Mouse (Mus musculus) right cerebral cortex, adult 2 months (tissue): Measurements from ENCODE around the gene Pllp.

Experiments used
- DNase-seq, 2 experiments: peaks; one replicate each; pipeline ENCODE4 v3.0.0; 2021 to 2022; ENCODE audit warnings: low spot score in 2 of 2

The Pllp gene

DNA sequence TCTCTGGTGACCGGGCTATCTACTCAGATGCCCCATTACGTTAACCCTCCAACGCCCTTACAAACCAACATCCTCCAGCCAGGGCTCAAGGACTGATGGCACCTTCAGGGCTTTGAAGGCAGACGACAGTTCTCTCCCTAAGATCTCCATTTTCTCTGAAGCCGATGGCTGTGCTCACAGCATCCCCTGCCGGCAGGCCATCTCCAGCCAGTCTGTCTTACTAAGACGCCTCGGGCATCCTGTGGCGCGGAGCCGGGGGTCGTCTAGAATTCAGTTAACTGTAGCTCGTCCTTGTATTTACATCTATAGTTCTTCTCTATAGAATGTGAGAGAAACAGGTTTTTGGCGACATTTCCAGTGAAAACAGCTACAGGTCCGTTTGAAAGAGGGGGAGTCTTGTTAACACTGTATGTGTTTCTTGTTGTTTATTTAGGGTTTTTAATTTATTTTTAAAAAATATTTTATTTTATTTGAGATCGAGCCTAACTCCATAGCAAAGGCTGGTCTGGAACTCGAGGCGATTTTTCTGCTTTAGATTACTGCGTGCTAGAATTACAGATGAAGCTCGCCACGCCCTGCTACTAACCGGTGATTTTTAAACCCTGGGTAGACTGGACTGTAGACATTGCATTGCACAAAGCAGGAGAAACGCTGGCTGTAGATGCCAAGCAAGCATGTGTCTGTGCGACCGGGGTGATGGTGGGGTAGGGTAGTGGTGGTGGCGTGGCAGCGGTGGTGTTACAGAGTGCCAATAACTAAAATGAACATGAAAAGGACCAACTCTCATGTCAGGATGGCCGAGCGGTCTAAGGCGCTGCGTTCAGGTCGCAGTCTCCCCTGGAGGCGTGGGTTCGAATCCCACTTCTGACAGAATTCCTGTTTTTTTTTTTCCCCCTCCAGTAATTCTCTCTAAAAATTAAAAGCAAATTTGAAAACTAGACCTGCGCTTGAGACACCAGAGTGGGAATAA is 7.1 kb upstream of the Pllp start:
- DNase-seq: peak; percentile 82 to 92

DNA sequence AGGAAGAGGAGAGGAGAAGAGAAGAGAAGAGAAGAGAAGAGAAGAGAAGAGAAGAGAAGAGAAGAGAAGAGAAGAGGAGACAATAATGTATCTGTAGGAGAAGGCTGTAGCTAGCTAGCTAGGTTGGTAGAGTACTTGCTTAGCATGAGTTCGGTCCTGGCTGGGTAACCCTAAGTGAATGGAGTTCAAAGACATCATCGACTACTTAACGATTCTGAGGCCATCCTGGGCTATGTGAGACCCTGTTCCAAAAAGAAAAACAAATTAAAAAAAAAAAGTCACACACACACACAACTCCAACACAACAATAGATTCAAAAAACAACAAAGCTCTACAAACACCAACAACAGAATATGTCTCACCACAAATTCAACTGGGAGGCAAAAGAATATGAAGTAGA is 6.1 kb upstream of the Pllp start:
- no peak for DNase-seq

DNA sequence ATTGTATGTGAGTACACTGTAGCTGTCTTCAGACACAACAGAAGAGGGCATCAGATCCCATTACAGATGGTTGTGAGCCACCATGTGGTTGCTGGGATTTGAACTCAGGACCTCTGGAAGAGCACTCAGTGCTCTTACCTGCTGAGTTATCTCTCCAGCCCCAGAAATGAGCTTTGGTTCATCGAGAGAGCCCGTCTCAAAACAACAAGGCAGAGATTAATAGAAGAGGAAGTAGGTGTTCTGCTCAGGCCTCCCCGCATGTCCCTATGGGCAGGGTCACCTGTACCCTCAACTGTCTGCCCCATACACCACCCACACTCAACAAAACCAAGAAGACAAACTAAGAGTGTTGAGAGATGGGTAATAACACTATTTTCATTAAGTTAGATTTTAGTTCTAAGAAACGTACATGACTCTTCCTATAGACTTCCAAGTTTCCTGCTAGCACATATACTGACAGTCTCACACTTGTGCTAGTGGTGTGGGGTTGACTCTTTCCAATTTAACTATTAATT is 4.4 kb upstream of the Pllp start:
- DNase-seq: no peak

DNA sequence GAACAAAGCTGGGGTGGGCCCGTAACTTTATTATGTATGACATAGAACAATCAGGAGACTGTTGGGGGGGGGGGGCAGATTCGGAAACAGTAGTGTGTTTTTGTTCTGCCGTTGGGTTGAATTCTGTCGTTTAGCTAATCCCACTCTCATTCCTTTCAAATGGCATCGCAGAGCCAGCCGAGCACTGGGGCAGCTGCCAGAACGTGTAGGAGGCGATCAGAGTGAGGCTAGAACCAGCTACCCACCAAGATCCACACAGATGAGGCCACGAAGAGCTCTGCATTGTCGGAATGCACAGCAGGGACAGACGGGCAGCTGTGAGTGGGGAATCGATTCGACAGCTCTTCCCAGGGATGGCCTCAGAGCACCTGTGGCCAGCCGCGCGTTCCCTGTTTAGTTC is 3.3 kb upstream of the Pllp start:
- no peak for DNase-seq

DNA sequence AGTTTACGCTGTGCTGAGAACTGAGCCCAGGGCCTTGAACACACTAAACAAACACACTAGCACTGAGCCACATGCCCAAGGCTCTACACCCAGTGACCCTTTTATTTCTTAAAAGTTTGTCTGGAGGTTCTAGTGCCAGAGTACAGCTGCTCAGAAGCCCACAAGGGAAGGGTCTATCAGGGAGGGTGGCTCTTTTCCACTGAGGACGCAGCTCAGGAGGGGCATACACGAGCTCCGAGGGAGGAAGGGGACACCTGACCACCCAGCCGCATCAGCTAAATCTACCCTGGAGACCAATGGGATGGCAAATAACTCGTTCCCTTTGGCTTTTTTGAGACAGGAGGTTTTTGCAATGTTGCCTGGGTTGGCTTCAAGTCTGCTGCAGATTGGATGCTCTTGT is 1.9 kb upstream of the Pllp start:
- DNase-seq: no peak

DNA sequence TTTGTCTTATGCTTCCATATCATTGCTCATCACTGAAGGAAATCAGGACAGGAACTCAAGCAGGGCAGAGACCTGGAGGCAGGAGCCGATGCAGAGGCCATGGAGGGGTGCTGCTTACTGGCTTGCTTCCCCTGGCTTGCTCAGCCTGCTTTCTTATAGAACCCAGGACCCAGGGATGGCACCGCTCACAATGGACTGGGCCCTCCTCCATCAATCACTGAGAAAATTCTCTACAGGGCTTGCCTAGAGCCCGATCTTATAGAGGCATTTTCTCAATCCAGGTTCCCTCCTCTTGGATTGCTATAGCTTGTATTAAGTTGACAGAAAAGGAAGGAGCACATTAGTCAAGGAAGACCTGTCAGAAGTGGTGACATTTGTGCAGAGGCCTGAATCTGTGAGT is 488 bp upstream of the Pllp start:
- DNase-seq: no peak

DNA sequence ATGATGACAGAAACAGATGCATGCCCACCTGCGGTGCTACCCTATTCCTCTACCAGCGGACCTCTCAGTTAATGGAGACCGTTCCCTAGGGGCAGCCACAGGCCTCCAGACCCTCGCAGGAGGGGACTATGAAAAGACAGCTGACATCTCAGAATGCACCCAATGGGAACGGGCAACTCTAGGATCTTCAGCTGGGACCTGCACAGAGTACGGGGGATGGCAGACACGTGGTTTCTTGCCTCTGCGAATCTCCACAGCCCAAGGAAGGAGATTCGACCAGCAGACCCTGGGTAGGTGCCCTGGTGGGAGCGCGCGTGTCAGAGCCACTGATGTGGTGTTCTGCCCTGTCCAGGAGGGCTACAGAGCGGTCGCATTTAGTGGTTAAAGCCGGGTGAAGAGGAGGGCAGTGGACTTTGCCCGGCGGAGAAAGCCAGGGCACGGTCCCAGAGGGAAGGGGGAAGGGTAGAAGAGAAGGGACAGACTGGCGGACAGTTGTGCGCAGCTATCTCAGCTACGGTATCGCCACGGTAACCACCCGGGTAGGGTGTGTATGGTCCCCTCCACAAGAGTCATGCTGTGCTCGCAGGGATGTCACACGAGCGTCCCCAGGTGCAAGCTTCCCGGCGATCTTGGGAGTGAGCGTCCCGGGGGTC is 611 bp downstream of the Pllp start:
- no peak for DNase-seq

DNA sequence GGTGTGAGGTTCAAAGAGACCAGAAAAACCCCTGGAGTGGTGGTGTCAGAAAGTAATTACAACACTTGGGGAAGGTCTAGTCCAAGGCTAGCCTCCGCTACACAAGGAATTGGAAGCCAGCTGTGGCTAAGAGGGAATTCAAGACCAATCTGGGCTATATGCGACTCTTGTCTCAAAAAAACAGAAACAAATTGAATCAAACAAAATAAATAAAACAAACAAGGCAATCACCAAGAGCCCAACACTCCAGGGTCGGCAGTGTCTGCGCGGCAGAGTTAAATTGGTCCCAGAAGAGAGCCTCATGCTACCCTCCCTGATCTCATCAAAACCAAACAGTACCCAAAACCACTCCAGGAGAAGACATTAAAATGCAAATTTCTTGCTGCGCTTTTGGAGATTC is 1.4 kb downstream of the Pllp start:
- DNase-seq: no peak

DNA sequence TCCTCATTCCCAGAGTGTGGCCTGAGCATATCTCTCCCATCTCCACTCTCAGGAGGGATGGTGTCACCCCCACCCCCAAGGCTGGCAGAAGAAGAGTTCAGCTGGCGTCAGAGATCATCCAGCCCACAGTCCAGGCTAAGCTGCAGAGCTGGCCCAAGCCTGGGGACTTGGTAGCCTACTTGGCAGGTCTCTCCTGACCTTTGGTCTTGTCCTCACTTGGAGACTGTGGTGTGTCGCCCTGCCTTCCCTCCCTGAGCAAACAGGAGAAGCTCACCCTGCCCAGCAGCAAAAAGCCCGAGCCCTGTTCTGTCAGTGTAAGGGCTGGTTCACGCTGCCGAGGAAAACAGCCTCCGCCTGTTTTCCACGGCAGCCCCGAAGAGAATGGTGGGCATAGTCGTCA is 10.1 kb downstream of the Pllp start:
- DNase-seq: no peak

DNA sequence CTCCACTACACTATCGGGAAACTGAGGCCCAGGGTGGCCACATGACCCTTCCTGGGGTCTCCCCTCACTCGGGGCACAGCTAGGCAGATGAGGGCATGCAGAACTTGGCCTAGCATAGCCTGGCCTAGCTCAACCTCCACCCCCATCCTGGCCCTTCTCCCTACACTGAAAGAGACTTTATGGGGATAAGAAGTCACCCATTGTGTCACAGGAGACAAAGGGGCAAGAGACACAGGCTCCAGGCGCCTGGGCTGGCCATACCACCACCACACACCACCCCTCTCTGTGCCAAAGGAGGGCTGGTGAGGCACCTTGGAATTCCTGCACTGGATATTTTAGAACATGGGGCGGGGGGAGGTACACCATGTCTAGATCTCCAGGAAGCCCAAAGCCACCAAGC is 11.8 kb downstream of the Pllp start:
- DNase-seq: no peak

DNA sequence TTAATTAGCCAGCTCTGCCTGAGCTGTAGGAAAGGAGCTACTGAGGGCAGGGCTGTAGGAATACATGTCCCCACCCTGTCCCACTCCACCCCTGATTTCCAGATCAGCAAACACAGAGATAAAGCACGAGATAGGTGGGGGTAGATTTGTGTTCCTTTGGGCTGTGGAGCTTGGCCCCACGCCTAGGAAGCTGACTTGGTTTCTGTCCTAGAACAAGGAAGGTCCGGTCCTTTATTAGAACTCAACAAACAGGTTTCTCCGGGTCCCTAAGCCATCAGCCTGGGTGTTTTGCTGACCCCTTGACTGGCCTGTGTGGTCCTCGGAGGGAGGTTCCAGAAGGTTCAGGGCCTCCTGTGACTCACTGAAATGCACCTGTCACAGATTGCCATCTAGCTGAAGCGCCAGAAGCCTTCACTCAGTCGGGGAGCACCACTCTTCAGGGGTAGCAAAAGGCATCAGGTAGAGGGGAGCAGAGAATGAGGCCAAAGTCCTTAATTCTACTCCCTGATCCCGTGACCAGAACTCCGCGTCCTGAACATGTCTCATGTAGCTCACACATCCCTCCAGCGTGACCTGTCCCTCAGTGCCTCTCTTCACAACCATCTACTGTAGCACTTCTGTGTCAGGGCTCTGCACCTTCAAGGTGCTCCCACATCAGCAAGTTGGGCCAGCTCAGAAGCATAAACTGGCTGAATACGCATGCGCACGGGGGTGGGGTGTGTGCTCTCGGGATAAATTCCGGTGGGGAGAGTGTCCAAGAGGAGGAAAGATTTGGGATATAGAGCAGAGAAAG is 13.2 kb downstream of the Pllp start:
- no peak for DNase-seq

DNA sequence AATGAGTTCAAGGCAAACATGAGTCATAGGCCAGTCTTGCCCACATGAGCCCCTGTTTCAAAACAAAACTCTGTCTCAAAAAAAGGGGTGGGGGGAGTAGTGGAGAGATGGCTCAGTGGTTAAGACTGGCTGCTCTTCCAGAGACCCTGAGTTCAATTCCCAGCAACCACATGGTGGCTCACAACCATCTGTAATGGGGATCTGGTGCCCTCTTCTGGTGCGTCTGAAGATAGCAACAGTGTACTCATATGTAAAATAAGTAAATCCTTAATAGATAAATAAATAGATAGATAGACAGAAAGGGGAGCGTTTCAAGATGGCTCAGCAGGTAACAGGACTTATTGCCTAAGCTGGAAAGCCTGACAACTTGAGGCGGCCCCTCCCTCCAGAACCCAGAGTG is 15.7 kb downstream of the Pllp start:
- no peak for DNase-seq

DNA sequence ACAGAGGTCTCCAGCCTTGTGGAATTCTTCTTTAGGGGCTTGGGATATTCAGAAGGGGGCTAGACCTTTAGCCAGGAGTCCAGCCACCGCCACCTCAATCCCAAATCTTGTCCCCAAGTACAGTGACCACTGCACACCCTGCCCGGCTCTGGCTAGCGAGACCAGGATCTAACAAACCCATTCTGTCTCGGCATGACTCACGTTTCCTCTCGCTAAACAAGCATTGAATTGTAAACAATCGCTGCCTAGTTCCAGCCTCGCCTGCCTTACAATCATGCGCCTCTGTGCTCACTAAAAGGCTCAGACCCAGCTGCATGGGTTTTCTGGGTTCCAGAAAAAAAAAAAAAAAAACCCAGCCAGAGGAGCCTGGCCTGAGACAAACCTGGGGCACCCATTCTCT is 17.5 kb downstream of the Pllp start:
- DNase-seq: peak; percentile 36 to 47

DNA sequence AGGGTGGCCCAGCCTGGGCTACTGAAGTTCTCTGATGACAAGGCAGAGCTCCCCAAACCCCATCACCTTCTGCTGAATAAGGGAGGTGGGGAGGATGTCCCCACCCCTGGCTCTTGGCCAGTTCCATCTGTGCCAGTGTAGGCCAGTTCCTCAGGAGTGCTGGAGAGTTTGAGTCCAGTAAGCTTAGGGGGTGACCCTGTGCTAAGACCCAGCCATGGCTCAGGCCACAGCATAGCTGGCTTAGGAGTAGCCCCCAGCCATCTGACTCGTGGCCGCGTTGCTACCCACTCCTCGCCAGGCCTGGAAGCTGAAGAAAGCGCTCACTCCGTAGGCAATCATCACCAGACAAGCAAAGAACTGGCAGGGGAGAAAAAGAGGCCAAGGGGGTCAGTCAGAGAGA is 20.2 kb downstream of the Pllp start:
- DNase-seq: no peak

DNA sequence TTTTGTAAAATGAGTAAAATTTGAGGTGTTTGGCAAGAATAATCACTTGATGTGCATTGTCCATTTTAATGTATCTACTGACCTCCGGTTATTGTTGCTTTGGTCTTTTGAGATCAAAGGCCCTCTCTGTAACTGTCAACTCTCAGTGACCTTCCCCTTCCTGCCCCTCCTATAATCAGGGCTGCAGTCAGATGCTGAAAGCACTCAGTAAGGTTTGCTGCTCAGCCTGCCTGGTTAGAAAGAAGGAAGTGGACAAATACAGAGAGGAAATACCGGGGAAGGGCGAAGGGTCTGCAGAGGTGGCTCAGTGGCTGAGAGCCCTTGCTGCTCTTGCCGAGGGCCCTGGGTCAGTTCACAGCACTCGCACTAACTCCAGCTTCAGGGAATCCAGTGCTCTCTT is 21.7 kb downstream of the Pllp start:
- DNase-seq: no peak

DNA sequence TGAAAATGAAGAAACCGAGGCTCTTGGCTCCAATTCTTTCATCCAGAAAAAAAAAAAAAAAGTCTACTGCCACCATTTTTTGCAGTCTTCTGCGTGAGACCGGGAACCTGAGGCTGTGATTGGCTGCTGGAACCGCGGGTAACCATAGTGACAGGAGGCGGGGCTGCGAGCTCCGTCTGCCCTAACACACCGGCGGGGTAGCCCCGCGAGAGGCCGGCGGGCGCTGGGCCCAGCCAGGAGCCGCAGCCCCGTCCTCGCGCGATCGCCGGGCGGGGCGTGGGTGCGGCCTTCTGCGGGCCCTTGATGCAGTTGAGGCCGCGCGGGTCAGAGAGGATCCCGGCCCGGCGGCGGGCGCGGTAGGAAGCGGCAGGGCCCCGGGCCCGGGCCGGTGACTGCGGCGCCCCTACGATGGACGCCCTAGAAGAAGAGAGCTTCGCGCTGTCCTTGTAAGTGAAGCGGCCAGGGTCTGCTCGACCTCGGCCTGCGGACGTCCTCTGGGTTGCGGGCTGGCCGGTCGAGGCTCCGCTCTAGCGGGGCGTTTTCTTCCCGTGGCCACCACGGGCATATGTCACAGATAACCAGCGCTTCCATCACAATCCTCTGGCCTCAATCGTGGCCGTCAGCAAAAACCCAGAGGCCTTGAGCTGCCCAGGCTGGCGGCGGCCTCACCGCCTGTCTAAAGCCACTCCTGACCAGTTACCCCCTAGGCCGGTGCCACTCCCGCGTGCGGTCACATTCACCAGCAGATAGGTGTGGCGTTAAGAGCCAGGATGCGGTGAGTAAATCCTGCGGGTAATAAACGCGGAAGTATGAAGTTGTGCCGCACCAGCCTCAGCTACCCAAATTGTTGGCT is 29.4 kb downstream of the Pllp start, which contains the start of gene Arl2bp:
Gene Arl2bp (plus strand): TSS at position 145 of the 853 bp plus-strand sequence.
- DNase-seq: peak; percentile 93 to 95

DNA sequence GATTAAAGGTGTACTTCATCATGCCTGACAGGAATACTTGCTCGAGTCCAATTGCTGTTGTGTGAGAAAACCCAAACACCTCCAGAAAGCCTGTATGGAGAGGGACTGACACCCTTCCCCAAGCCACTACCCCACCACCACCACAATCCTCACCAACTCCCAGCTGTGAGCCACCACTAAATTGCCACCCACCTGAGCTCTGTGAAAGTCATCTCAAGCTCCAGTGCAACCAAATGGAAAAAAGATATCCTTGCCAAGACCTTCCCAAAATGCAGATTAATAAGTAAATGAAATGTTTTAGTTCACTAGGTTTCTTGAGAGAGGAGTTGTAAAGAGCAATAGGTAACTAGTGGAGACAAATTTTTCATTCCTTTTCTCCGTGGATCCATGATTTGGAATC is 31.4 kb downstream of the Pllp start:
- no peak for DNase-seq

DNA sequence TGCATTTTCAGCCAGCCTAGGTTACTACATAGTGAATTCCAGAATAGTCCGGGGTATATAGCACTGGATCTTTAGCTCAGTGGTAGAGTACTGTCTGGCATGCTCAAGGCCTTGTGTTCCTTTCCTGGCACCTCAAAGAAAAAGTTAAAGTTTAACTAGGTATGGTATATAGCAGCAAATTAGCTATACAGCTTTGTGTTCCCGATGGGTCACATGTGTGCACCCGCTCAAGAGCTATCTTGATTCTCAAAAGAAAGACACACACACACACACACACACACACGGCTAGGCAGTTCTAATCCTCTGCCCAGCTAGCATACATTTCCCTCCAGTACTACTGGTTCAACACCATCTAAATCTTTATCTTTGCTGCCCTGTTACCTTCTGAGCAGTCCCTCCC is 35.7 kb downstream of the Pllp start:
- DNase-seq: no peak

DNA sequence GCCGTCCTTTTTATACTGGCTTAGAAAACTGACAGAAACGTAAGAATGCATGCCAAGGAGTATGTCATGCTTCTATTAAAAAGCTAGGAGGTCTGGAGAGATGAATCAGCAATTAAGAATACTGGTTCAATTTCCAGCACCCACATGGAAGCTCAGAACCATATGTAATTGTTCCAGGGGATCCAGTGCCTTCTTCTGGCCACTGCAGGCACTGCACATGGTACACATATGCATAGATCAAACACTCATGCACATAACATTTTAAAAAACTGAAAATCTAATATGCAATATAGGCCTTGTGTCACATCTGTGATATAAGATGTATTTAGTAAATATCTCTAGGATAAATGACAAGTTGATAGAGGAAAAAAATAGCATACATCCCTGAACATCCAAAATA is 38.0 kb downstream of the Pllp start:
- DNase-seq: no peak

DNA sequence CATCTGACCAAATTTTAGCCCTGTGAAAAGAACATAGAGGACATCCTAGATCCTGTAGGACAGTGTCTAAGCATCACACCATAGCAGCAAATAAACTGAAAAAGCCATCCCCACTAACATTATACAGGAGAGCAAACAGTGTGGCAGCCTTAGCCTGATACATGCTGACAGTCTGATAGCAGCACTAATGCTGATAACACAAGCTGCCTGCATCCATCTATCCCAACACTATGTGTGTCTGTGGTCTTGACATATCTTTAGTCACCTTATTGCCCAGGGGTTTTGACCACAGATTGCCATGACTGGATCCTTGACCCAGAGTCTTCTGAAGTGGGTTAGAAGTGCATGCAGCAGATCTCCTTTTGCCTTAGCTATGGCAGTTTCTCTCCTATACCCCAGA is 41.1 kb downstream of the Pllp start:
- no peak for DNase-seq

DNA sequence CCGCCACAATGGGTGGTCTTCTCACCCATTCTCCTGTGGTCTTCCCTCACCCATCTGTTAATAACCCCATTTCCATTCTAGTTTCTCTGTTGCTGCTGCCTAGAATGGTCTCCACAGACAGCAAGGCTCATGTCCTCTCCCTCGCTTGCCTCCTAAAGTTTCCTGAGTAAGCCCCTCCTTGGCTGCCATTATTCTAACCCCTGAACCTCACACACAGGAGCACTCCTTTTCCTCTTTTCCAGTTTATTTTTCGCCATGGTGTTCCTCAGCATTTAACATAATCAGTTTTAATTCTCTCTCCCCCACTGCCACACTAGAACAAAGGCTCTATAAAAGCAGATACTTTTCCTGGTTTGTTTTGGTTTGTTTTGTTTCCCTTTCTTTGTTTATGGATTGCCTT is 43.1 kb downstream of the Pllp start:
- DNase-seq: no peak
